Mouse (Mus musculus): ENCODE results near the gene Tmem132a.

Gene Tmem132a

GRCm38 (mm10) chr19:10871328-10871961 is 1.7 kb upstream of the Tmem132a start:
- DNase-seq, result no peak

GRCm38 (mm10) chr19:10870676-10871075 is 936 bp upstream of the Tmem132a start:
- DNase-seq, result no peak

GRCm38 (mm10) chr19:10869241-10869885 is 377 bp downstream of the Tmem132a start:
- DNase-seq, result peak; percentile 81 to 85

GRCm38 (mm10) chr19:10868623-10869141 is 1.1 kb downstream of the Tmem132a start:
- DNase-seq, result no peak

- DNase-seq, result no peak
Measured at GRCm38 (mm10) chr19:10867946-10868622, 1.7 kb downstream of the Tmem132a start.

GRCm38 (mm10) chr19:10866351-10866750 is 3.4 kb downstream of the Tmem132a start:
- no peak for DNase-seq

GRCm38 (mm10) chr19:10860072-10860497 is 9.7 kb downstream of the Tmem132a start:
- DNase-seq, result no peak

- DNase-seq, result no peak
Measured at GRCm38 (mm10) chr19:10856520-10856919, 13.2 kb downstream of the Tmem132a start.

GRCm38 (mm10) chr19:10855422-10855821 is 14.3 kb downstream of the Tmem132a start:
- DNase-seq, result no peak

GRCm38 (mm10) chr19:10847311-10848087 is 22.2 kb downstream of the Tmem132a start:
- DNase-seq, result peak; percentile 49 to 63

- DNase-seq, result no peak
Measured at GRCm38 (mm10) chr19:10846150-10846549, 23.6 kb downstream of the Tmem132a start.

GRCm38 (mm10) chr19:10845454-10845853 is 24.3 kb downstream of the Tmem132a start:
- DNase-seq, result no peak

- no peak for DNase-seq
Measured at GRCm38 (mm10) chr19:10844206-10844605, 25.5 kb downstream of the Tmem132a start.

- DNase-seq, result no peak
Measured at GRCm38 (mm10) chr19:10842914-10843313, 26.8 kb downstream of the Tmem132a start.

- peak; percentile 49 to 61 for DNase-seq
Measured at GRCm38 (mm10) chr19:10841721-10842626, 27.8 kb downstream of the Tmem132a start.

GRCm38 (mm10) chr19:10839010-10839892 is 30.5 kb downstream of the Tmem132a start, which contains the start of gene Slc15a3:
Gene Slc15a3 (plus strand): TSS chr19:10839727.
- no peak for DNase-seq

GRCm38 (mm10) chr19:10835671-10836070 is 34.1 kb downstream of the Tmem132a start:
- DNase-seq, result no peak

- DNase-seq, result no peak
Measured at GRCm38 (mm10) chr19:10833611-10834010, 36.1 kb downstream of the Tmem132a start.

- peak in 1 of 2 experiments; percentile 22 for DNase-seq
Measured at GRCm38 (mm10) chr19:10832030-10832429, 37.7 kb downstream of the Tmem132a start.

GRCm38 (mm10) chr19:10831424-10831823 is 38.3 kb downstream of the Tmem132a start:
- peak; percentile 83 to 87 for DNase-seq

All from lung, postnatal 4 days (tissue).